Mouse (Mus musculus): ENCODE results near the gene Ranbp3. TPM values are rescaled to one million over a fixed set of nuclear protein-coding genes. Genes with fewer than 3 reads are reported as not detected.

The Ranbp3 gene
- total RNA-seq, 1 experiment from 2014 or later: 56.2 TPM

GRCm38 (mm10) chr17:56722441-56722840 lies 49.3 kb downstream of the Ranbp3 start:
- ATAC-seq (replicated peaks; ENCODE audit: low read depth, poor library complexity, severe bottlenecking): no peak

- no peak for ATAC-seq (replicated peaks; ENCODE audit: low read depth, poor library complexity, severe bottlenecking)
Measured at GRCm38 (mm10) chr17:56723419-56724161, 50.5 kb downstream of the Ranbp3 start.

GRCm38 (mm10) chr17:56727029-56727649 lies 54.0 kb downstream of the Ranbp3 start:
- no peak for ATAC-seq (replicated peaks; ENCODE audit: low read depth, poor library complexity, severe bottlenecking)

GRCm38 (mm10) chr17:56727659-56728058 lies 54.6 kb downstream of the Ranbp3 start:
- ATAC-seq (replicated peaks; ENCODE audit: low read depth, poor library complexity, severe bottlenecking): no peak

- no peak for ATAC-seq (replicated peaks; ENCODE audit: low read depth, poor library complexity, severe bottlenecking)
Measured at GRCm38 (mm10) chr17:56728117-56728516, 55.0 kb downstream of the Ranbp3 start.

- ATAC-seq (replicated peaks; ENCODE audit: low read depth, poor library complexity, severe bottlenecking): no peak
Measured at GRCm38 (mm10) chr17:56729151-56729550, 56.1 kb downstream of the Ranbp3 start.

GRCm38 (mm10) chr17:56729656-56730055 lies 56.6 kb downstream of the Ranbp3 start:
- ATAC-seq (replicated peaks; ENCODE audit: low read depth, poor library complexity, severe bottlenecking): no peak

GRCm38 (mm10) chr17:56736534-56736933 lies 63.4 kb downstream of the Ranbp3 start:
- peak; percentile 30; the same call in 1 of the 2 replicates for ATAC-seq (replicated peaks; ENCODE audit: low read depth, poor library complexity, severe bottlenecking)

GRCm38 (mm10) chr17:56738221-56738620 lies 65.1 kb downstream of the Ranbp3 start:
- no peak for ATAC-seq (replicated peaks; ENCODE audit: low read depth, poor library complexity, severe bottlenecking)

- ATAC-seq (replicated peaks; ENCODE audit: low read depth, poor library complexity, severe bottlenecking): no peak
Measured at GRCm38 (mm10) chr17:56740118-56740787, 67.2 kb downstream of the Ranbp3 start.

- no peak for ATAC-seq (replicated peaks; ENCODE audit: low read depth, poor library complexity, severe bottlenecking)
Measured at GRCm38 (mm10) chr17:56740788-56741160, 67.7 kb downstream of the Ranbp3 start.

- no peak for ATAC-seq (replicated peaks; ENCODE audit: low read depth, poor library complexity, severe bottlenecking)
Measured at GRCm38 (mm10) chr17:56744173-56744572, 71.1 kb downstream of the Ranbp3 start.

GRCm38 (mm10) chr17:56751404-56752072 lies 78.4 kb downstream of the Ranbp3 start:
- ATAC-seq (replicated peaks; ENCODE audit: low read depth, poor library complexity, severe bottlenecking): no peak

- ATAC-seq (replicated peaks; ENCODE audit: low read depth, poor library complexity, severe bottlenecking): no peak
Measured at GRCm38 (mm10) chr17:56753452-56753851, 80.4 kb downstream of the Ranbp3 start.

- ATAC-seq (replicated peaks; ENCODE audit: low read depth, poor library complexity, severe bottlenecking): peak; percentile 50
Measured at GRCm38 (mm10) chr17:56754271-56755185, 81.4 kb downstream of the Ranbp3 start.

GRCm38 (mm10) chr17:56756703-56757399 lies 83.8 kb downstream of the Ranbp3 start:
- no peak for ATAC-seq (replicated peaks; ENCODE audit: low read depth, poor library complexity, severe bottlenecking)

GRCm38 (mm10) chr17:56757416-56758123 lies 84.5 kb downstream of the Ranbp3 start, which contains the start of gene Nrtn:
Gene Nrtn, minus strand, starts transcription at chr17:56757530.
- peak; percentile 46 for ATAC-seq (replicated peaks; ENCODE audit: low read depth, poor library complexity, severe bottlenecking)

- peak; percentile 7; the same call in 1 of the 2 replicates for ATAC-seq (replicated peaks; ENCODE audit: low read depth, poor library complexity, severe bottlenecking)
Measured at GRCm38 (mm10) chr17:56758132-56758531, 85.0 kb downstream of the Ranbp3 start.
